Mouse (Mus musculus): ENCODE measurements around the gene Lrp4. TPM values are rescaled to one million over a fixed set of nuclear protein-coding genes. Genes with fewer than 3 reads are reported as not detected.

Lrp4 gene
- polyA plus RNA-seq, 1 experiment from 2014 or later: 18.9 TPM

DNA sequence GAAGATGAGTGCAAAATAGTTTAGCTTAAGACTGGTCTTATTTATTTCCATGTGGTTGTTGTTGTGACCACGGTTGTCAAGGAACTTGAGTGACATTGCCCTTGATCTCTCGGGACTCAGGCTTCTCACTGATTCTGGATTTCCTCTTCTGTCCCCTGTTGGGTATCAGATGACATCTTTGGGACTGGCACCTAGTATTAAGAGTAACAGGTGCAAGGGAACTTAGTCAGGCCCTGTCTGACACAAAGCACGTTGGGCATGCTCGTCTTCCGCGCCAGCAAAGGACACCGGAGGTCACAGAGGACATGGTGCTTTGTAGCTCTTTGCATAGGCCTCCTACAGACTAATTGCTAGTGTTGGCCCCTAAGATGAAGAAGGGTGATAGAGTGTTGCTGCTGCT lies 3.5 kb downstream of the Lrp4 start:
- H3K9me3 ChIP-seq (ENCODE audit: low read length): no peaks in the 10 kb centered on the region
- H3K4me1 ChIP-seq (ENCODE audit: insufficient read depth, low read depth, low read length): peaks cover 23% of the 10 kb centered on the region
- no peak overlapping the region for H3K9ac ChIP-seq (replicated peaks; ENCODE audit: low read depth)
- WGBS: 59% methylated on average over 7 of the region's 7 CpGs
- no peak overlapping the region for H3K4me3 ChIP-seq (ENCODE audit: low read depth, low read length)
- TF ChIP-seq CTCF (IDR thresholded peaks at IDR 0.05) (no peak), EP300 (IDR thresholded peaks at IDR 0.05) (no peak)
- no peak for ATAC-seq
- peak overlapping the region; percentile 20; the same call in 1 of the 2 replicates for H3K4me2 ChIP-seq (replicated peaks; ENCODE audit: low read depth, low read length)
- H3K27ac ChIP-seq (ENCODE audit: low read length): peak overlapping the region; percentile 62; the same call in 1 of the 2 replicates
- H3K36me3 ChIP-seq (ENCODE audit: insufficient read depth, low read length): no peaks in the 10 kb centered on the region
- no peaks in the 10 kb centered on the region for H3K27me3 ChIP-seq (replicated peaks; ENCODE audit: insufficient read depth, low read length)
- DNase-seq (ENCODE audit: low spot score): no peak

DNA sequence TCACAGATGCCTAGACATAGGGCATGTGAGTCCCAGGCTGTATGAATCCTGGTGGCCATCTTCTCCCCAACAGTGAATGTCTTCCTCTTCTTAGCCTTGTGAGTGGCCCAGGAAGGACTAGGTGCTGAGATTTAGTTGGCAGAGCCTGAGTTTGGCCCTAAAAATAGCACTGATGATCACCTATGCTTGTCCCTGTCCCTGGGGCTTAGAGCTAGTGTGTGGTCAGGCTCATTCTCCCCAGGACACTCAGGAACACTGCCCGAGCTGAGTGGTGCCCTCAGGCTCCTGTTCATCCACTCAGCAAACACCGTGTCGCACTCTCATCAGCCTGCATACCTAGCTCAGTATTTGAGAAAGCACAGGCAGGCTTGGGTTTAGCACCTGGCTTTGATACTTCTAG lies 4.0 kb downstream of the Lrp4 start:
- no peak overlapping the region for H3K9ac ChIP-seq (replicated peaks; ENCODE audit: low read depth)
- peak; percentile 45 for DNase-seq (ENCODE audit: low spot score)
- H3K27me3 ChIP-seq (replicated peaks; ENCODE audit: insufficient read depth, low read length): no peaks in the 10 kb centered on the region
- peak overlapping the region; percentile 20 for H3K4me2 ChIP-seq (replicated peaks; ENCODE audit: low read depth, low read length)
- peaks cover 23% of the 10 kb centered on the region for H3K4me1 ChIP-seq (ENCODE audit: insufficient read depth, low read depth, low read length)
- peak; percentile 30 for ATAC-seq
- WGBS: 58% methylated on average over 3 of the region's 3 CpGs
- no peaks in the 10 kb centered on the region for H3K36me3 ChIP-seq (ENCODE audit: insufficient read depth, low read length)
- no peak overlapping the region for H3K4me3 ChIP-seq (ENCODE audit: low read depth, low read length)
- H3K27ac ChIP-seq (ENCODE audit: low read length): peak overlapping the region; percentile 62
- H3K9me3 ChIP-seq (ENCODE audit: low read length): no peaks in the 10 kb centered on the region
- TF ChIP-seq EP300 (IDR thresholded peaks at IDR 0.05) (no peak), CTCF (IDR thresholded peaks at IDR 0.05) (no peak)

DNA sequence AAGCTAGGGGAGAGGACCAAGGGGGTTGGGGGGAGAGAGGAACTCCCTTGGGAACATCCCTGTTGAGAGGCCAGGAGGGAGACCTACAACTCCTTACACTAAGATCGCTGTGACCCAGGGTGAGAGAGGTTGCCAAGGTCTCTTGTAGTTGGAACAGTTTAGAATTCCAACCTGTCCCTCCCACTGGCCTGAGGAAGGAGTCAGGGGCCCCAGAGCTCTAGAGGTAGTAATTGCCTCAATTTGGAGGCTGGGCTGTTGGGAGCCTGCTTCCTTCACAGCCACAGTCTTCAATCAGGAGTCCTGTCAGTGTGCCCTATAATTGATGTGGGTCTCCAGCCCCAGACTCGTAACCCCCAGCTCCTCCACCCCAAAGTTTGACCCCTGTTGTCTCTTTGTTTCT lies 4.9 kb downstream of the Lrp4 start:
- H3K9me3 ChIP-seq (ENCODE audit: low read length): no peaks in the 10 kb centered on the region
- no peak overlapping the region for H3K9ac ChIP-seq (replicated peaks; ENCODE audit: low read depth)
- no peak overlapping the region for H3K4me3 ChIP-seq (ENCODE audit: low read depth, low read length)
- peaks cover 23% of the 10 kb centered on the region for H3K4me1 ChIP-seq (ENCODE audit: insufficient read depth, low read depth, low read length)
- 15% methylated on average over 2 of the region's 2 CpGs for WGBS
- peak overlapping the region; percentile 20; the same call in 1 of the 2 replicates for H3K4me2 ChIP-seq (replicated peaks; ENCODE audit: low read depth, low read length)
- TF ChIP-seq EP300 (IDR thresholded peaks at IDR 0.05): no peak
- TF ChIP-seq CTCF (IDR thresholded peaks at IDR 0.05): no peak
- no peak for ATAC-seq
- peak overlapping the region; percentile 62 for H3K27ac ChIP-seq (ENCODE audit: low read length)
- DNase-seq (ENCODE audit: low spot score): no peak
- no peaks in the 10 kb centered on the region for H3K27me3 ChIP-seq (replicated peaks; ENCODE audit: insufficient read depth, low read length)
- no peaks in the 10 kb centered on the region for H3K36me3 ChIP-seq (ENCODE audit: insufficient read depth, low read length)

DNA sequence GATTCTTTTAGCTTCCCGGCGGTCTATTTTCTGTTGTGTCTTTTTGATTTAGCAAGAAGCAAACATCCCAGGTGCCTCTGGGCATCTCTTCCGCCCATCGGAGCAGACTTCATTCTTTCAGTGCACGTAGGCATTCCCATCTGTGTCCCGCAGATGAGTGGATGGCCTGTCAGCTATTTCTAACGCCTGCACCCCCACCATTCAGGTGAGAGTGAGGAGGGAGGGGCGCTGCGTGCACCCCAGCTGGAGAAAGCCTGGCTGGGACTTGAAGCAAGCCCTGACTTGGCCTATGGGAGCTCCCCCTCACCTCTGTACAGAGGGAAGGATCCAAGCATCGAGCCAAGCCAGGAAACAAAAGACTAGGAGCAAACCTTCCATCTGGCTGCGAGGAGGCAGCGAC lies 5.4 kb downstream of the Lrp4 start:
- peaks cover 25% of the 10 kb centered on the region for H3K4me1 ChIP-seq (ENCODE audit: insufficient read depth, low read depth, low read length)
- 24% methylated on average over 12 of the region's 12 CpGs for WGBS
- TF ChIP-seq EP300 (IDR thresholded peaks at IDR 0.05) (no peak), CTCF (IDR thresholded peaks at IDR 0.05) (no peak)
- H3K9me3 ChIP-seq (ENCODE audit: low read length): no peaks in the 10 kb centered on the region
- H3K4me3 ChIP-seq (ENCODE audit: low read depth, low read length): no peak overlapping the region
- 0 out of 2 replicates have a peak overlapping the region, but pooled peaks have one; percentile 20 for H3K4me2 ChIP-seq (replicated peaks; ENCODE audit: low read depth, low read length)
- no peaks in the 10 kb centered on the region for H3K36me3 ChIP-seq (ENCODE audit: insufficient read depth, low read length)
- no peak for DNase-seq (ENCODE audit: low spot score)
- no peaks in the 10 kb centered on the region for H3K27me3 ChIP-seq (replicated peaks; ENCODE audit: insufficient read depth, low read length)
- ATAC-seq: no peak
- H3K27ac ChIP-seq (ENCODE audit: low read length): peak overlapping the region; percentile 62; the same call in 1 of the 2 replicates
- no peak overlapping the region for H3K9ac ChIP-seq (replicated peaks; ENCODE audit: low read depth)

DNA sequence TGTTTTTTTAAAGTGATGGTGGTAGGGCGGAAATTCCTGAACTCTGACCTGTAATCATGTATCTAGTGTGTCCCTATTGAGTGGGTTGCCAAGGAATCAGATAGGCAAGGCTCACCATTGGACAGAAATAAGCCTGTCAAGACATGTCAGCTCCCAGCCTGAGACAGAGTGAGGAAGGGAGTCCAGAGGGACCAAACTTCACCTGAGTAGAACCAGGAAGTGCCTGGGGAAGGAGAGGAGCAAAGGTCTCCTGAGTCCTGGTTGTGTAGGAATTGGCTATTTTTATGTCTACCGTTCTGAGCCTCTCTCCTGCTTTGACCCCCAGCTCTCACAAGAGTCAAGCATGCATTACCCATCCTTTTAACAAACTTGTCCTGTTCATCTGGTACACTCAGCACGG lies 8.6 kb downstream of the Lrp4 start:
- DNase-seq (ENCODE audit: low spot score) (no peak), ATAC-seq (no peak)
- Histone ChIP-seq H3K4me2 (replicated peaks; ENCODE audit: low read depth, low read length) (no peak overlapping the region), H3K4me3 (ENCODE audit: low read depth, low read length) (no peak overlapping the region), H3K9me3 (ENCODE audit: low read length) (no peaks in the 10 kb centered on the region), H3K9ac (replicated peaks; ENCODE audit: low read depth) (no peak overlapping the region), H3K4me1 (ENCODE audit: insufficient read depth, low read depth, low read length) (peaks cover 23% of the 10 kb centered on the region), H3K27ac (ENCODE audit: low read length) (no peak overlapping the region), H3K27me3 (replicated peaks; ENCODE audit: insufficient read depth, low read length) (no peaks in the 10 kb centered on the region), H3K36me3 (ENCODE audit: insufficient read depth, low read length) (no peaks in the 10 kb centered on the region)
- WGBS: 74% methylated on average over 3 of the region's 3 CpGs
- no peak for TF ChIP-seq CTCF (IDR thresholded peaks at IDR 0.05)
- no peak for TF ChIP-seq EP300 (IDR thresholded peaks at IDR 0.05)

DNA sequence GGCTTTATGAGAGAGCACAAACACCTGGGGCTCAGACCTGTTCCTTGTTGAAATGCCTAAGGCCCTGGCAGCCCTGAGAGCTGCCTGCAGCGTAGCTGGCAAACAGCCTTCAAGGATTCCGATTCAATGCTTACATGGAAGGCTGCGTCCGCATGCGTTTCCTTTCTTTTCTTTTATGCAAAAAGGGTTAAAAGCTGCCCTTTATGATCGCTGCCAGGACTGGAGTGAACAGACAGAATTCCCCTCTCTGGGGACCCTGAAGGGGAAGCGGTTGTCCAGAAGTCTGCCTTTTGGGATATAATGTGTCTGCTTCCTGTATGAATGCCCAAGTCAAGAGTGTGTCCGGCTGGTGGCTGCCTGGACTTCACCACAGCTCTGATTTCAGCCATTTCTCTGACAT lies 10.3 kb downstream of the Lrp4 start:
- Histone ChIP-seq H3K4me2 (replicated peaks; ENCODE audit: low read depth, low read length) (no peak overlapping the region), H3K9ac (replicated peaks; ENCODE audit: low read depth) (no peak overlapping the region), H3K4me3 (ENCODE audit: low read depth, low read length) (no peak overlapping the region), H3K27ac (ENCODE audit: low read length) (peak overlapping the region; percentile 55), H3K27me3 (replicated peaks; ENCODE audit: insufficient read depth, low read length) (no peaks in the 10 kb centered on the region), H3K36me3 (ENCODE audit: insufficient read depth, low read length) (peaks cover 7% of the 10 kb centered on the region; the same call in 1 of the 2 replicates), H3K9me3 (ENCODE audit: low read length) (no peaks in the 10 kb centered on the region), H3K4me1 (ENCODE audit: insufficient read depth, low read depth, low read length) (peaks cover 7% of the 10 kb centered on the region; the same call in 1 of the 2 replicates)
- 36% methylated on average over 8 of the region's 8 CpGs for WGBS
- no peak for TF ChIP-seq CTCF (IDR thresholded peaks at IDR 0.05)
- TF ChIP-seq EP300 (IDR thresholded peaks at IDR 0.05): no peak
- ATAC-seq (peak; percentile 34), DNase-seq (ENCODE audit: low spot score) (no peak)

Measured in lung, postnatal 0 days (tissue).